Mouse (Mus musculus) hindbrain, embryonic 14.5 days (tissue): ENCODE data around the gene Pnpla2. TPM values are rescaled to one million over a fixed set of nuclear protein-coding genes. Genes with fewer than 3 reads are reported as not detected.

Source experiments
- ATAC-seq: fragments of 200-750 bp; cut with Nextera tagmentation; 2 replicates; pipeline ENCODE4 v1.8.0; 2017; ENCODE audit warnings: moderate number of reproducible peaks, mild to moderate bottlenecking, moderate TSS enrichment, moderate library complexity; ENCODE audit not compliant: low FRiP score
- DNase-seq: peaks from one replicate; pipeline ENCODE4 v3.0.0-alpha.2; 2015; ENCODE audit warnings: low spot score
- H3K27ac ChIP-seq: fragments of 300-500 bp; sonication (generic); 2 replicates; pipeline ENCODE4 v1.5.1; 2014; ENCODE audit warnings: mild to moderate bottlenecking, moderate library complexity
- H3K27me3 ChIP-seq: fragments of 300-500 bp; sonication (generic); 2 replicates; pipeline ENCODE4 v1.6.1; 2014; ENCODE audit warnings: mild to moderate bottlenecking, low read length, mixed read lengths; ENCODE audit not compliant: control insufficient read depth, insufficient read depth
- H3K36me3 ChIP-seq: fragments of 300-500 bp; sonication (generic); replicated peaks from 2 replicates; pipeline ENCODE4 v1.6.1; 2014; ENCODE audit not compliant: control insufficient read depth, insufficient read depth
- H3K4me1 ChIP-seq: fragments of 300-500 bp; sonication (generic); replicated peaks from 2 replicates; pipeline ENCODE4 v1.6.1; 2014; ENCODE audit warnings: antibody characterized with exemption, low read length, mixed read lengths; ENCODE audit not compliant: control insufficient read depth, insufficient read depth
- H3K4me2 ChIP-seq: fragments of 300-500 bp; sonication (generic); replicated peaks from 2 replicates; pipeline ENCODE4 v1.6.1; 2014; ENCODE audit warnings: mild to moderate bottlenecking, moderate library complexity
- H3K4me3 ChIP-seq: fragments of 300-500 bp; sonication (generic); replicated peaks from 2 replicates; pipeline ENCODE4 v1.5.1; 2014; ENCODE audit warnings: mild to moderate bottlenecking, low read length
- H3K9ac ChIP-seq: fragments of 300-500 bp; sonication (generic); 2 replicates; pipeline ENCODE4 v1.6.1; 2014
- H3K9me3 ChIP-seq: fragments of 300-500 bp; sonication (generic); 2 replicates; pipeline ENCODE4 v1.6.1; 2016; ENCODE audit warnings: low read length; ENCODE audit not compliant: control insufficient read depth
- WGBS: fragments of 180-500 bp; shearing (Covaris S2); extraction: QIAGEN DNeasy Blood & Tissue Kit; methylation state at CpG from one replicate; pipeline ENCODE4 v1.1.7; 2014; 5-methylcytosine and 5-hydroxymethylcytosine counted together
- polyA plus RNA-seq: library from polyadenylated mRNA; unstranded; fragments of >200 nt; fragmentation: Nextera tagmentation; extraction: Ambion mirVana; gene quantifications from 2 replicates; pipeline ENCODE4 v1.2.1, GENCODE M21; 2014

Gene Pnpla2
- polyA plus RNA-seq, 1 experiment from 2014 or later: 15.3 TPM

- ATAC-seq (no peak), DNase-seq (peak; percentile 31)
- peaks cover 20% of the 10 kb centered on the region for H3K4me1 ChIP-seq
- 8% methylated on average over 17 of the region's 17 CpGs for WGBS
- H3K9me3 ChIP-seq: no peaks in the 10 kb centered on the region
- peak overlapping the region; percentile 63 for H3K4me2 ChIP-seq
- peaks cover 14% of the 10 kb centered on the region for H3K36me3 ChIP-seq
- 0 out of 2 replicates have a peak, but pooled peaks cover 7% of the 10 kb centered on the region for H3K27me3 ChIP-seq
- H3K4me3 ChIP-seq: peak overlapping the region; percentile 69
- peak overlapping the region; percentile 47; the same call in 1 of the 2 replicates for H3K27ac ChIP-seq
- H3K9ac ChIP-seq: no peak overlapping the region
These were observed 21.4 kb downstream of the Pnpla2 start for GRCm38 (mm10) chr7:141476226-141476980.

- H3K4me2 ChIP-seq: peak overlapping the region; percentile 63
- DNase-seq: no peak
- peak overlapping the region; percentile 41; the same call in 1 of the 2 replicates for H3K27ac ChIP-seq
- WGBS: 28% methylated on average over 7 of the region's 7 CpGs
- no peak for ATAC-seq
- peaks cover 20% of the 10 kb centered on the region for H3K4me1 ChIP-seq
- H3K9me3 ChIP-seq: no peaks in the 10 kb centered on the region
- H3K9ac ChIP-seq: no peak overlapping the region
- H3K27me3 ChIP-seq: 0 out of 2 replicates have a peak, but pooled peaks cover 7% of the 10 kb centered on the region
- H3K4me3 ChIP-seq: no peak overlapping the region
- peaks cover 9% of the 10 kb centered on the region for H3K36me3 ChIP-seq
These were observed 22.0 kb downstream of the Pnpla2 start for GRCm38 (mm10) chr7:141476981-141477370.

GRCm38 (mm10) chr7:141477578-141478269 is 22.7 kb downstream of the Pnpla2 start:
- DNase-seq (no peak), ATAC-seq (no peak)
- peaks cover 26% of the 10 kb centered on the region for H3K4me1 ChIP-seq
- peaks cover 1% of the 10 kb centered on the region for H3K36me3 ChIP-seq
- H3K4me2 ChIP-seq: peak overlapping the region; percentile 63
- no peak overlapping the region for H3K4me3 ChIP-seq
- 62% methylated on average over 4 of the region's 4 CpGs for WGBS
- H3K27me3 ChIP-seq: 0 out of 2 replicates have a peak, but pooled peaks cover 9% of the 10 kb centered on the region
- H3K9ac ChIP-seq: no peak overlapping the region
- H3K27ac ChIP-seq: 0 out of 2 replicates have a peak overlapping the region, but pooled peaks have one; percentile 41
- H3K9me3 ChIP-seq: no peaks in the 10 kb centered on the region

- DNase-seq: no peak
- H3K4me2 ChIP-seq: no peak overlapping the region
- ATAC-seq: no peak
- no peak overlapping the region for H3K4me3 ChIP-seq
- WGBS: 79% methylated on average over 5 of the region's 5 CpGs
- H3K9me3 ChIP-seq: no peaks in the 10 kb centered on the region
- H3K27ac ChIP-seq: no peak overlapping the region
- H3K4me1 ChIP-seq: peaks cover 32% of the 10 kb centered on the region
- peaks cover 15% of the 10 kb centered on the region; the same call in 1 of the 2 replicates for H3K27me3 ChIP-seq
- H3K9ac ChIP-seq: no peak overlapping the region
- H3K36me3 ChIP-seq: no peaks in the 10 kb centered on the region
These were observed 23.3 kb downstream of the Pnpla2 start for GRCm38 (mm10) chr7:141478270-141478748.

GRCm38 (mm10) chr7:141480842-141481497 is 26.0 kb downstream of the Pnpla2 start:
- ATAC-seq (peak; percentile 49), DNase-seq (peak; percentile 81)
- H3K27me3 ChIP-seq: peaks cover 14% of the 10 kb centered on the region; the same call in 1 of the 2 replicates
- peaks cover 20% of the 10 kb centered on the region for H3K4me1 ChIP-seq
- H3K27ac ChIP-seq: no peak overlapping the region; the same call in 1 of the 2 replicates
- H3K9ac ChIP-seq: peak overlapping the region; percentile 80
- H3K36me3 ChIP-seq: no peaks in the 10 kb centered on the region
- H3K4me3 ChIP-seq: peak overlapping the region; percentile 70
- no peaks in the 10 kb centered on the region for H3K9me3 ChIP-seq
- H3K4me2 ChIP-seq: peak overlapping the region; percentile 90
- WGBS: 10% methylated on average over 10 of the region's 10 CpGs

- peak overlapping the region; percentile 75 for H3K27ac ChIP-seq
- H3K9ac ChIP-seq: peak overlapping the region; percentile 80
- H3K27me3 ChIP-seq: peaks cover 10% of the 10 kb centered on the region; the same call in 1 of the 2 replicates
- H3K36me3 ChIP-seq: no peaks in the 10 kb centered on the region; the same call in 1 of the 2 replicates
- H3K4me1 ChIP-seq: peaks cover 18% of the 10 kb centered on the region
- peak; percentile 63 for ATAC-seq
- peak; percentile 56 for DNase-seq
- H3K9me3 ChIP-seq: no peaks in the 10 kb centered on the region
- H3K4me3 ChIP-seq: peak overlapping the region; percentile 70
- H3K4me2 ChIP-seq: peak overlapping the region; percentile 90
- WGBS: under 1% methylated on average over 78 of the region's 81 CpGs
These were observed 26.8 kb downstream of the Pnpla2 start for GRCm38 (mm10) chr7:141481498-141482401.

GRCm38 (mm10) chr7:141482531-141483024 is 27.6 kb downstream of the Pnpla2 start:
- Histone ChIP-seq H3K27me3 (peaks cover 10% of the 10 kb centered on the region; the same call in 1 of the 2 replicates), H3K4me2 (peak overlapping the region; percentile 90), H3K9ac (peak overlapping the region; percentile 80), H3K4me1 (peaks cover 26% of the 10 kb centered on the region), H3K36me3 (no peaks in the 10 kb centered on the region; the same call in 1 of the 2 replicates), H3K9me3 (no peaks in the 10 kb centered on the region), H3K27ac (peak overlapping the region; percentile 75; the same call in 1 of the 2 replicates), H3K4me3 (peak overlapping the region; percentile 70)
- DNase-seq: no peak
- peak; percentile 3; the same call in 1 of the 2 replicates for ATAC-seq
- WGBS: 4% methylated on average over 11 of the region's 11 CpGs

- no peaks in the 10 kb centered on the region; the same call in 1 of the 2 replicates for H3K36me3 ChIP-seq
- peaks cover 10% of the 10 kb centered on the region; the same call in 1 of the 2 replicates for H3K27me3 ChIP-seq
- H3K4me3 ChIP-seq: peak overlapping the region; percentile 70
- H3K27ac ChIP-seq: no peak overlapping the region
- H3K9ac ChIP-seq: no peak overlapping the region; the same call in 1 of the 2 replicates
- H3K4me1 ChIP-seq: peaks cover 26% of the 10 kb centered on the region
- WGBS: 80% methylated on average over 6 of the region's 6 CpGs
- H3K4me2 ChIP-seq: peak overlapping the region; percentile 90
- DNase-seq (no peak), ATAC-seq (no peak)
- no peaks in the 10 kb centered on the region for H3K9me3 ChIP-seq
These were observed 28.2 kb downstream of the Pnpla2 start for GRCm38 (mm10) chr7:141483114-141483653.
